Mouse (Mus musculus) bone marrow, adult 2 months (tissue): Measurements from ENCODE around the gene Scd2.

Experiments
- CTCF ChIP-seq: fragments of 200-500 bp; IDR thresholded peaks from 2 replicates; pipeline ENCODE4 v1.5.1; 2011; ENCODE audit warnings: low read length, control low read depth; ENCODE audit not compliant: control insufficient read depth, insufficient read depth
- POLR2A ChIP-seq: fragments of 200-500 bp; IDR thresholded peaks from 2 replicates; pipeline ENCODE4 v1.6.1; 2011; ENCODE audit warnings: low read depth, mild to moderate bottlenecking, control low read depth, low read length, borderline replicate concordance; ENCODE audit not compliant: control insufficient read depth

DNA sequence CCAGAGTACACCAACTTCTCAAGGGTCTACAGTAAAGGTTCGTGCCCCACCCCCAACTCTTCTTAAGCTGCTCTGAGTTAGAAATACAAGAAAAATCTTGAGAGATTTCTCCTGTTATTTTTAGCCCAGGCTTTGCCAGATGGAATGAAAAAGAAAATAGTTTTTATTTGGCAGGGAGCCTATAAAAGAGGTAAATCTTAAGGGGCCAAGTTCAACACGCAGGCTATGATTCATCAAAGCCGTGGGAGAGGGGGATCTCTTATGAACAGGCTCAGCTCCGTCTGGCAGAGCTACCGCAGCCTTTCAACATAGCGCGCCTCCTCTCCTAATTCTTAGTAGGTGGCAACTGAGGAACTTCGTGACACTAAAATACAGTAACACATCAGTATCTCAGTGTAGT is 10.0 kb downstream of the Scd2 start:
- TF ChIP-seq POLR2A (no peak), CTCF (no peak)
